Mouse (Mus musculus): ENCODE measurements at regions not wholly inside any gene's neighbourhood (a gene's known extent, or its start where the extent isn't known, plus 50 kb on each side); places are given as distances from the start of the nearest gene placed in this dataset.
A peak's percentile ranks its signal among the peaks of the same experiment; 100 is the strongest.

GRCm38 (mm10) chr6:122394160-122394559 lies 53.8 kb upstream of the Phc1 start:
- ATAC-seq (replicated peaks; ENCODE audit: poor library complexity): peak; percentile 67

GRCm38 (mm10) chr6:122393231-122393881 lies 53.0 kb upstream of the Phc1 start:
- peak; percentile 61 for ATAC-seq (replicated peaks; ENCODE audit: poor library complexity)

GRCm38 (mm10) chr6:122391725-122392667 lies 51.6 kb upstream of the Phc1 start:
- ATAC-seq (replicated peaks; ENCODE audit: poor library complexity): peak; percentile 51

- no peak for ATAC-seq (replicated peaks; ENCODE audit: poor library complexity)
These were observed 50.8 kb upstream of the Phc1 start for GRCm38 (mm10) chr6:122391126-122391525.

- ATAC-seq (replicated peaks; ENCODE audit: poor library complexity): no peak
These were observed 50.4 kb upstream of the Phc1 start for GRCm38 (mm10) chr6:122390720-122391119.
